Mouse (Mus musculus): Measurements from ENCODE around the gene Axin1. TPM values are rescaled to one million over a fixed set of nuclear protein-coding genes. Genes with fewer than 3 reads are reported as not detected.
"Not testable (repeated sequence)": the region's sequence is repeated elsewhere in the genome, so short reads cannot be mapped to it uniquely, and the experiment has no call there.

Gene Axin1
- total and polyA plus RNA-seq, 3 experiments, result 17.6 to 39.3 (median 38.5) TPM

DNA sequence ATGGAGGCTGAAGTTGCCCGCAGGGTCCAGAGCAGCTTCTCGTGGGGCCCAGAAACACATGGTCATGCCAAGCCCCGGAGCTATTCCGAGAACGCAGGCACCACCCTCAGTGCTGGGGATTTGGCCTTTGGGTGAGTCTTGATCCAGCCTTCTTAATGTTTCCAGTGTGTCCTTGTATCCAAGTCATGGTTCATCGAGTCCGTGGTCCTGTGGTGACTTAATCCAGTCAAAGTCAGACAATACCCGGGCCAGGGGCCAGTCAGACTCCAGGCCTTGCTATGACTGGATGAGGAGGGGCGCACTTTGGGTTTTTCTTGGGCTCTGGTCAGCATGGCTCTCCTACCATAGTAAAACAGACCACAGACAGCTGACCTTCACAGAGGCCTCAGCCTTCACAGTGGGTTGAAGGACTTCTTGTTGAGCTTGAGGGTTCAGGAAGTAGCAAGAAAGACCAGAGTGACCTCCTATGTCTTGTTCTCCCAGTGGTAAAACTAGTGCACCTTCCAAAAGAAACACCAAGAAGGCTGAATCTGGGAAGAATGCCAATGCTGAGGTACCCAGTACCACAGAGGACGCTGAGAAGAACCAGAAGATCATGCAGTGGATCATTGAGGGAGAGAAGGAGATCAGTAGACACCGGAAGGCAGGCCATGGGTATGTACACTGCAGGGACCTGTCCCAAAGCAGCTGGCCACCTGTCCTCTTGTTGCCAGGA is 49.8 kb downstream of the Axin1 start:
- no peak for DNase-seq

DNA sequence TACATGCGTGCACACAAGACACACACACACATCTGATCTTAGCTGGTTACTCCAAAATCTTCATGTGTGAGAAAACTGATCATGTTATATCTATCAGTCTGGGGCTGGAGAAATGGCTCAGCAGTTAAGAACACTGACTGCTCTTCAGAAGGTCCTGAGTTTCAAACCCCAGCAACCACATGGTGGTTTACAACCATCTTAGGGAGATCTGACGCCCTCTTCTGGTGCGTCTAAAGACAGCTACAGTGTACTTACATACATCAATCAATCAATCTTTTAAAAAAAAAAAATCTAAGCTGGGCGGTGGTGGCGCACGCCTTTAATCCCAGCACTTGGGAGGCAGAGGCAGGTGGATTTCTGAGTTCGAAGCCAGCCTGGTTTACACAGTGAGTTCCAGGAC is 53.0 kb downstream of the Axin1 start:
- not testable (repeated sequence) for DNase-seq

DNA sequence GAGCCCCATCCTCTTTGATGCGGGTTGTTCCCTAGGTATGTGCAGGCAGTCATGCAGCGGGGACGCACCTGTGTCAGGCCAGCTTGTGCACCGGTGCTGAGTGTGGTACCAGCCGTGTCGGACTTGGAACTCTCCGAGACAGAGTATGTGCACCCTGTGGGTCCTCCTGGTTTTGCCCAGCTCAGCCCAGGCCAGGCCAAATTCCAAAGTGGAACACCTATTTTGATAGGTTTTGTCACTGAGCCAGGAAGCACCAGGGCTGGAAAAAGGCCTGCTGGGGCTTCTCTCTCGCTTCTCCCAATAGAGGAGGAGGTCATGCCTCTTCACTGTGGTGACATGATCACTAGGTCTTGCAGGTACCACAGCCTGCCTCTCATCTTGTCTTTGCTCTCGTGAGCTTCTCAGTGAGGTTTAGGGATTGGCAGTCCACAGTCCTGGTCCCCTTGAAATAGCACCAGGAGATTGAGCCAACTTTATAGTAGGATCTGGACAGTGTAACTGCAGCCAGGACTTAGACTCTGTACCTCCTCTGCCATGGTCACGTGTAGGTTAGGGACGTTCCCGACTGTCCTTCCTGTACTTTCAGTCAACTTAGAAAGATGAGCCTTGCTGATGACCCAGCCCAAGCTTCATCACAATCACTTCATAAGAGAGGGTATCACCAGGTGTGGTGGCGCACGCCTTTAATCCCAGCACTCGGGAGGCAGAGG is 54.1 kb downstream of the Axin1 start:
- no peak for DNase-seq

DNA sequence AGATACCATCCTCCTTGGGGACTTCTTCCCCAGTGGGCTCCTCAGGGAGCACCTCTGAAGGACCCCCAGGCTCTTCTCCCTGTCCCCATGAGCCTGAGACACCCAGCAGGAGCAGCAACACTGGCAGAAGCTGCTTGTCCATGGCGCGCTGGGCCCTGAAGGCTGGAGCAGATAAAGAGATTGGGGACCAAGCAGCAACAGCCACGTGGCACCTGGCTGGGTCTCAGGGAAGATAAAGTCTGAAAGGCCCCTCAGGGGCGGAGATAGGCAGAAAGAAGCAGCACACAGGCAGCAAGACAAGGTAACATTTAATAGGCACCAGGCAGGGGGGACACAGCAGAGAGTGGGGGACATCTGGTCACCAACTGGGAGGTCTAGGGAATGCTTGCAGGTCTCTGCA is 60.4 kb downstream of the Axin1 start, which contains the start of gene Pdia2:
Gene Pdia2, minus strand, starts transcription at position 196 of the 400 bp plus-strand sequence.
- DNase-seq, result no peak

DNA sequence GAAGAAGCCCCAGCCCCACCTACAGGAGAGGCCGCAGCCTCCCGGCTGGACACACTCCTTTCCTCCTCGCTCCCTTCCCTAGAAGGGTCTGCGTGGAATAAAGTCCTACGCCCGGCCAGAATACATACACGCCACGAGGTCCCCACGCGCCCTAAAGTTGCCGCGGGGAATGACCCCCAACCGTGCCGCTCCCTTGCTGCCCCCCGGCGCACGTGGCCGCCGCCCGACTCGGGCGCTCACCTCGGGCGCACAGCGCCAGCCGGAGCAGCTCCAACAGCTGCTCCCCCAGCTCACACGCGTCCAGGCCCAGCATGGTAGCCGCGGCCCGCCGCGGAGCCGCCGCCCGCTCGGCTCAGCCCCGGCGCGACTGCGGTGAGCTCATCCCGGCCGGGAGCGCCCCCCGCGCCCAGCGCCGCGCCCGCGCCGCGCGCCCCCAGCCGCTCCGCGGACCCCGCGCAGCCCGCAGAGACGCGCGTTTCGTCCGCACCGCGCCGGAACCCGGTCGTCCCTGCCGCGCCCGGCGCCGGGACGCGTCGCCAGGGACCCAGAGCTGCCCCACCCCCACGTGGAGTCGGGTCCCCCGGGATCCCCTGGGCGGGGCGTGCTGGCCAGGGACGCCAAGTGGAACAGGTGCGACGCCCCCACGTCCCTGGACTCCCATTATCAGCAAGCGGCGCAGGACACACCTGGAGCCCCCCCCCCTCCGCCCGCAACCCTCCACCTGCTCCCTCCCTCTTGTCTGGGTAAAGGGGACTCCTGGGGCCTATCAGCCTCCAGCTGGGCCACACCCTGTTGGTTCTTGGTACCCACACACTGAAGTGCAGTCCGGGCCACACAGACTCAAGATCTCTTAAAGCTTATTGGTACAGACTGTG is 62.6 kb downstream of the Axin1 start:
- DNase-seq, result peak; percentile 54

DNA sequence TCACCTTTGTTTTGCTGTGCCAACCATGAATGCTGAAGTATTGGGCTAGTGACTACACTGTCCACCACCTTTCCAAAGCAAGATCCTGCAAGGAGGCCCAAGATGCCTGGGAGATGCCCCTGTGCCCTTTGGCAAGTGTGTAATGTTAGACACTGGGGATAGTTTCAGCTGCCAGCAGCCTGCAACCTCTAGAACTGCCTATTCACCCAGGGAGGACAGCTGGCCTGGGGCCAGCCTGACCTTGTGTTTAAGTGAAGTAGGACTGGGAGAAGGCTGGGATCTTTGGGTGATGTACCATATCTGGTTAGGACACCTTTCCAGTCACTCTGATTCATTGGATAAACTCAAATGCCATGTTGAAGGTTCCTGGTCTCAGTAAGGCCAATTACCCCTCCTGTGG is 63.5 kb downstream of the Axin1 start:
- DNase-seq, result peak; percentile 73

DNA sequence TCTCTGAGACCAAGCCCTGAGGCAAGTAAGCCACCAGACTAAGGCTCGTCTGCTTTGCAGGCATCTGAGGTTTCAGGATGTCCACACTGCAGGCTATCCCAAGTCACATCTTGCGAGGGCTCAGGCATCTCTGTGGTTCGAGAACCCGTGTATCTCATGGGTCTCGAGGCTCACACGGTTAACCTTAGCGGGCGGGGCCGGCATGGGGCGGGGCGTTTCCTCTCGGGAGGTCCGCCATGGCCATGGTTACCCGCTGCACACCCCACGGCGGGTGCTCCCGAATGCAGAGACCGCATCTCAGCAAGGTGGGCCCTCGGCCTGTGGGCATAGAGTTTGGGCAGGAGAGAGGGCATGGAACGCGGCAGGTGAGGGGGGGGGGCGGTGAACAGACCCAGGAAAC is 64.2 kb downstream of the Axin1 start, which contains the start of gene Rgs11:
Gene Rgs11, plus strand, starts transcription at position 215 of the 400 bp plus-strand sequence.
- peak; percentile 81 for DNase-seq

DNA sequence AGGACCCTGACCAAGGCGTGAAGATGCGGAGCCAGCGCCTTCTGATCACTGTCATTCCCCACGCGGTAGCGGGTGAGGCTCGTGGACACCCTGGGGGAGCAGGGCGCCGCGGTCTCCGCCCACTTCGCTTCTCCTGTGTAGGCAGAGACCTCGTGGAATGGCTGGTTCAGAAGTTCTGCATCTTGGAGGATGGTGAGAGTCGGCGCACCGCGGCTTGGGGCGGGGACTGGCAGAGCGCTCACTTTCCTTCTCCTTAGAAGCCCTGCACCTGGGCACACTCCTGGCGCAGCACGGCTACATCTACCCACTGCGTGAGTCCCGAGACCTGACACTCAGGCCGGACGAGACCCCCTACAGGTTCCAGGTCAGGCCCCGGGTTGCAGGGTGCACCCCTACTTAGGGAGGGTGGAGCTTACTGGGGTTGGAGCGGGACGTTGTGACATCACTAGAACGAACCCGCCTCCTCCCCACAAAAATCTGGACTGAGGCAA is 64.9 kb downstream of the Axin1 start:
- DNase-seq, result peak; percentile 86

DNA sequence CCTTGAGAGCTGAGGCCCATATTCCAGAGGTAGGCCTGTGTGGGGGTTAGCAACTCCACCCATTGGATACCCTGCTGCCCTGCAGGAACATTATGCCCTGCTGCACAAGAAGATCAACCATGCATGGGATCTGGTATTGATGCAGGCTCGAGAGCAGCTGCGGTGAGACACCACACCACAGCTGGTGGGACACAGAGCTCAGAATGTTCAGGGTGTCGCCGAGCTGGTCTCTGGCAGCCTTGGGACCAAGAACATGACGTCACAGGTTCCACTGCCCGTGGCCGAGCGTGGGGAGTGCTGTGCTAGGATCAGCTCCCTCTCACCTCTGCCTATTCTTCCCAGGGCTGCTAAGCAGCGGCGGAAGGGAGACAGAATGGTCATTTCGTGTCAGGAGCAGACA is 66.3 kb downstream of the Axin1 start:
- no peak for DNase-seq

DNA sequence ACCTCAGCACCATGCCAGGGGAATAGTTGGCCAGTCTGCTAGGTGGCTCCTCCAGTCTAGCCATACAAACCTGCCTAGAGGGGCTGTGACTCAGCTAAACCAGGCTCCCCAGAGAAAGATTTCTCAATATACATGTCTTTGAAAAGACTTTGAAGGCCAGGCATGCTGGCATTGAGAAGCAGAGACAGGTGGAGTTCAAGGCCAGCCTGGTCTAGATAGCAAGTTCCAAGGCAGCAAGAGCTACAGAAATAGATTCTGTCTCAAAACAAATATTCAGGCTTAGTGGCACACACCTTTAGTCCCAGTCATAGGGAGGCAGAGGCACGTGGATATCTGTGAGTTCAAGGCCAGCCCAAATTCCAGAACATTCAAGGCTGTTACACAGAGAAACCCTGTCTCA is 67.9 kb downstream of the Axin1 start:
- peak; percentile 74 for DNase-seq

DNA sequence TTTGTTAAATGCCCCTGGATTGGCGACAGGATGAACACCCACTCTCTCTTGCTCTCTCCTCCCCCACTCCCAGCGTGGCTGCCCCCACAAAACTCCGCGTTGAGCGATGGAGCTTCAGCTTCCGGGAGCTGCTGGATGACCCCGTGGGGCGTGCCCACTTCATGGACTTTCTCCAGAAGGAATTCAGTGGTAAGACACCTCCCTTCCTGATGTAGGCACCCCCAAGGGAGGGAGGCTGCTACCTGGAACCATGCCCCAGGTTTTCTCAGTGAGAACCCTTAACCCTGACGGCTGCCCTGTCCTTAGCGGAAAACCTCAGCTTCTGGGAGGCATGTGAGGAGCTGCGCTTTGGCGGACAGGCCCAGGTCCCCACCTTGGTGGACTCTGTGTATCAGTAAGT is 69.2 kb downstream of the Axin1 start, which contains the start of gene Arhgdig:
Gene Arhgdig, minus strand, starts transcription at position 101 of the 400 bp plus-strand sequence.
- DNase-seq, result no peak

DNA sequence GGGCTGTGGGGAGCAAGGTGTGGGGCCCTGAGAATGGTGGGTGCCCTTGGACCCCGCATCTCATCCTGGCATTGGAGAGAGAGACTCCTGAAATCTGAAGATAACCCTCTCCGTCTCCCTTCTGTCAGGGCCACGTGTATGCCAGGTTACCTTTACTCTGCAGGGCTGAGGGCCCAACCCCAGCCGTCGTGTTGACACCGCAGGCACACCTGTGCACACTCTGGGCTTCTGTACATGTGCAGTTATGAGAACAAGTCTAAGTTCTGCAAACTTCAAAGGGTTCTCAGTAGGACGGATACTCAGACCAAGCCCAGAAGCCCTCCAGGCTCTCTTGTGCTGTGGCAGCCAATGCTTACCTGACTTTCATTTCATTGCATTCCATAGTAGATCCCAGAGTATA is 73.8 kb downstream of the Axin1 start:
- no peak for DNase-seq

DNA sequence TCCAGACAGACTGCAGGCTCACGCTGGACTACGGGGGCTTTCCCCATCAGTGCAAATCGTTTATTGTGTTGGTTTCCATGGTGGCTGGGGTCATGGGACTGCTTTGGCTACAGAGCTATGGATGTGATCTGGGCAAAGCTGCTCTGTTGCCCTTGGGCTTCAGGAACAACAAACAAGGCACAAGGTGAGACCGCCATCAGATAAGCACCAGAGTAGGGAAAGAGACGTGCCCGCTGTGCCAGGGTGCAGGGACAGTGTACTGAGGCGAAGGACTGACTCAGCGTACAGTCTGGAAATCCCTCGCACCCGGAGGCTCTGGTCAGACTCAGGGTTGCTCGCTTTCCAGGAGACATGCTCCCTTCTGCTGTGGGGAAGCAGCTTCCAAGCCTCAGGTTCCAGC is 74.2 kb downstream of the Axin1 start:
- no peak for DNase-seq

DNA sequence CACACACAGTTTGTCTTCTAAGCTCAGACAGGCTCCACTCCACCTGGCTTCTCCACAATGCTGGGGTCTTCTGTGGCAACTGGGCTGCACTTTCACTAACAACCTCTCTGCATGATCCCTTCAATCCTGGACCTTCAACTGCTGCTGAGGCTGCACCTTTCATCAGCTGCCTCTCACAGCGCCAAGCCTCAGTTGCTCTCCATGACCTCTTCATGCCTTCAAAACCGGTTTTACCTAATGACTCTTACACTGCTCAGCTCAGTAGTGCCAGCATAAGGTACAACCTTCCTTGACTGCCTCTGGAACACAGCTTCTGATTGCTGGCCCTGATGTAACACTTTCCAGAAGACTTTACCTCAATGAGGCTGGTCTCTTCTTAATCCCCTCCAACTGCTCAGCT is 83.0 kb downstream of the Axin1 start:
- DNase-seq, result no peak

DNA sequence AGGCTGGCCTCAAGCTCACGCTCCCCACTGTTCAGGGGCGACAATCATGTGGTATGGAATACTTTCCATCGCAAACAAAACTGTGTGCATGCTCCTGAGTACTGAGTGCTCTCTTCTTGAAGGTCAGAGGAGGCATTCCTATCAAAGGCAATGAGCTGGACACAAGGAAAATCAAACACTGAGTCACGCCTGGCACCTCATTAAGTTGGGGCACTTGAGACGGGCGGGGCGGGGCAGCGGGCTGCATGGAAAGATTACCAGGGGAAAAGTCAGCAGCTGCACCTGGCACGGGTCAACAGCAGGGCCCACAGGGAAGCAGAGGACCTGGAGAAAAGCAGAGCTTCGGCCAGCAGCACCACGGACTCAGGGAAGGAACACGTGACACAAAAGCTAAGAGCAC is 86.7 kb downstream of the Axin1 start:
- peak; percentile 24 for DNase-seq

DNA sequence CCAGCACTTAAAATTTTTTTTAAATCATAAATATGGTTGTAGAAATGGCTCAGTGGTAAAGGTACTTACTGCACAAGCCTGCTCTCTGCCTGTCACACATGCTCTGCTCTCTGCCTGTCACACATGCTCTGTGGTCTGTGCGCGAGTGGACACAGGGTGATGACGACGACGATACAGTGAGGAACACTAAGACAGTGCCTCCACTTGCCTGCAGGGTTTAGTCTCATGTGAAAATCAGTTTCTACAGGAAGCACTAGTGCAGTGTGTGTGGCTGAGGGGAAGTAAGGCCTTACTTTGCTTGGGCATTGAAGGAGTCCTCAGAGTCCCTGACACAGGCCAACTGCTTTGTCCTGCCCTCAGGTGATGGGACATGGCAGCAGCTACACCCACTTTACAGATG is 91.3 kb downstream of the Axin1 start:
- DNase-seq, result no peak

DNA sequence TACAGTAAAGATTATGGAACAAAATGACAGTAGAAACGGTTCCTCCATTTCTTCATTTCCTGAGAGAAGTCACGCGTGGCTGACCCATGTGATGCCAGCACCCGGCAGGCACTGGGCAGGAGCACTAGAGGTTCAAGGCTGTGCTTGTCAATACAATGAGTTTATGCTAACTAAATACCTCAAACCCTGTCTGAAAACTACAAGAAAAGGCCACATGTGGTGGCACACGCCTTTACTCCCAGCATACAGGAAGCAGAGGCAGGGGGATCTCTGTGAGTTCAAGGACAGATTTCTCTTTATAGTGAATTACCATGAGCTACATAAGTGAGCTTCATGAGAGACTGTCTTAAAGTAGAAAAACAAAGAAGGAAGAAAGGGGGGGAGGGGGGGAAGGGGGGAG is 92.7 kb downstream of the Axin1 start:
- DNase-seq, result no peak

DNA sequence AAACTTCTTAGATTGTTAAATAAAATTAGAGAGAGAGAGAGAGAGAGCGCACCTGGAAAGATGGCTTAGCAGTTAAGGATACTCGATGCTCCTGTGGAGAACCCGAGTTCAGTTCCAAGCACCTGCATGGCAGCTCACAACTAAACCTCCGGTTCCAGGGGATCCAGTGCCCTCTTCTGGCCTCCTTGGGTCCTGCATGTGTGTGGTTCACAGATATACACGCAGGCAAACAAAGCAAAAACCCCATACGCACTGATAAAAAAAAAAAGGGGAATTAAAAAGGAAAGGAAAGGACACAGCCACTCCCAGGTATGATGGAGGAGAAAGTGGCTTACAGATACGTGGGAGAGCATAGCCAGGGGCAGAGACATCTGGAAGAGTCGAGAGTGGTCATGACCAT is 94.4 kb downstream of the Axin1 start:
- DNase-seq, result no peak

DNA sequence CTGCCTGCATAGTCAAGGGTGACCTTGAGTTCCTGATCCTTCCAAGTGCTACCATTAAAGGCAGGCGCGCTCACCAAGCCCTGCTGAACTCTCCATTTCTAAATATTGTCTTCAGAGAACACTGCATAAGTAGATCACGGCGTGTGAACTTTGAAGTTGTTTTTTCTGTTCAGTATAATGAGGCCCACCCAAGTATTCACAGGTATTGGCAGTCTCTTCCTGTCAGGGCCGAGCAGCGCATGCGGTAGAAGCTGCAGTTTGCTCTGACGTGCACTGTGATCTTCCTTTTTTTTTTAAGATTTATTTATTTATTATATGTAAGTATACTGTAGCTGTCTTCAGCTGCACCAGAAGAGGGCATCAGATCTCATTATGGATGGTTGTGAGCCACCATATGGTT is 95.9 kb downstream of the Axin1 start:
- DNase-seq, result no peak

DNA sequence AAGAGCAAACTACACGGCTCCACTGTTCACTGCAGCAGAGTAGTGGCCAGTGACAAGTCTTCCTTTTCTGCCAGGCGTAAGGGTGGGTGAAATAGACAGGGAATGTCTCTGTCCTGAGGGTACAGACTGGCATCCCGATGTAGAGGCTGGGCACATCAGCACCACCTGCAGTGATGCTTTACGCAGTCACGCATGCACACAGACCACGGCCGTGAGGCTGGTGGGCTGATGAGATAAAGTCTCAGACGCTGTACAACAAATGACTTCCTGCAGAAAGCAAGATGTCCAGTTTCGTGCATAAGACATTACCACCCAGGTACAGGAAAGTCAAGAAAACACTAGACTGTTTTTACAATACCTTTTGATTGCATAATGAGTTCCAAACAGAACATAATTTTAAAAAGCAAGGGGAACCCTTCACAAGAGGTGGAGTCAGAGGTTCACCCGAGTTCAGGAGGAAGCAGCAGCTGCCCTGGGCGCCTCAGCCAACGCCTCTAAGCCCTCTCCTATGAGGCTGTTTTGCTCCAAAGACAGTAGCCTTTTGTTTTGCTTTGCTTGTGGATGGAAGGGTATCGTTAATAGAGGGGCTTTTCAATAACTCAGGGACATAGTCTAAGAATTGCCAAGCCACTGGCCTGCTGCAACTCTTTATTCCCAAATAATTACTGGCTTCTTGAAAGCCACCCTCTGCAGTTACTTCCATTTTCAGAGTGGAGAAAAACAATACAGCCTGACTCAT is 96.8 kb downstream of the Axin1 start:
- no peak for DNase-seq

DNA sequence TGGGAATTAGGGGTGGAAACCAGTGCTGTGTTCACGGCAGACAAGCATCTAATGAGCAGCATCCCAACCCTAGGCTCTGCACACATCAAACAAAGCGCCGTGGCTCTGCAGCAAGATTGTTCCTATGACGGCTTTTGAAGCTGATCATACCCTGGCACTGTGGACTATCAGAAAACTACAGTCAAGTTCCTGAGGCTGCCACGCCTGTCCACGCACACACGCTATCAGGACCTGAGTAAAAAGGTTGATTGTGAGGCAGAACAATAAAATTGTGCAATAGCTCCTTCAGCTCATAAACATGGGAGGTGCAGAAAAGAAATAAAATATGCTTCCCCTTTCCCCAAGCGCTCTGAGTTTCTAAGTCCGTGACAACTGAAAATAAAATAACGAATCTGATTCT is 99.2 kb downstream of the Axin1 start:
- DNase-seq, result no peak

DNA sequence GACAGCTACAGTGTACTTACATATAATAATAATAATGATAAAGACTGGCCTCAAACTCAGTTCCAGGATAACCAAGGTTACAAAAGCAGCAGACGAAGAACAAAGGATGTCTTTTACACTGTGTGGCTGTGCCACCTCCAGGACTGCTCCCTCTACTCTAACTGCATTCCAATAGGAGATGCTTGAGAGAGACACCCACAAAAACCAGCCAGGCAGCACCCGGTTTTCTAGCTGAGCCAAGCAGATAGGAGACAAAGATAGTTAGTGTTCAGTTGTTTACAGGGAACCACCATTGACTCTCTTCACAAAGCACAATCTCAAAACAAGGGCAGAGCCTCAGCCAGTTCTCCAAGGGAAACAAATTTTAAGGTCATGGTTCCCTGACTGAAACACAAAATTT is 101.1 kb downstream of the Axin1 start:
- DNase-seq, result no peak

All from adrenal gland, adult 2 months (tissue).